Mouse (Mus musculus) CD4-positive, CD25-positive, alpha-beta regulatory T cell, adult 4 months (primary cell): ENCODE results near the gene Phf21a. TPM values are rescaled to one million over a fixed set of nuclear protein-coding genes. Genes with fewer than 3 reads are reported as not detected.

Experiments
- ATAC-seq: one replicate; pipeline ENCODE4 v1.8.0; 2017
- polyA plus RNA-seq, 2 experiments: library from polyadenylated mRNA; unstranded; fragments of 100-300 nt; shearing (Covaris generic); gene quantifications; one replicate each; pipeline ENCODE4 v1.2.1; 2017

Gene Phf21a
- polyA plus RNA-seq, 2 experiments from 2014 or later: 76.1 to 88.7 TPM

DNA sequence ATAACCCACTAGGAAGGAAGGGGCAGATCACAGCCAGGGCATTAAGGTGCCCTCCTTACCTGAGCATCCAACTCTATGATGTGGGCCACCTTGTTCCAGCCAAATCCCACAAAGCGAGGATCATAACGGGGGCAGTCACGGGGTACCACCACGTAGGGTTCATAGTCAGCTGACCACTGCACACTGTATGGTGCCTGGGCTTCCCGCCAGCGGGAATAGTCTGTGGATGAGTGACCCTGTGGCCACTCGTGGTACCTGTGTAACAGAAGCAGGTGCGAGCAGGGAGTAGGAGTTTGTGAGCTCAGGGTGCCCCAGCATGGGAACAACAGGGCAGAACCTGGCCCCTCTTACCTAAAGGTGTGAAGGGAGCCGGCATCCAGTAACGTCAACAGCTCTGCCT lies 272.7 kb downstream of the Phf21a start:
- ATAC-seq: no peak

DNA sequence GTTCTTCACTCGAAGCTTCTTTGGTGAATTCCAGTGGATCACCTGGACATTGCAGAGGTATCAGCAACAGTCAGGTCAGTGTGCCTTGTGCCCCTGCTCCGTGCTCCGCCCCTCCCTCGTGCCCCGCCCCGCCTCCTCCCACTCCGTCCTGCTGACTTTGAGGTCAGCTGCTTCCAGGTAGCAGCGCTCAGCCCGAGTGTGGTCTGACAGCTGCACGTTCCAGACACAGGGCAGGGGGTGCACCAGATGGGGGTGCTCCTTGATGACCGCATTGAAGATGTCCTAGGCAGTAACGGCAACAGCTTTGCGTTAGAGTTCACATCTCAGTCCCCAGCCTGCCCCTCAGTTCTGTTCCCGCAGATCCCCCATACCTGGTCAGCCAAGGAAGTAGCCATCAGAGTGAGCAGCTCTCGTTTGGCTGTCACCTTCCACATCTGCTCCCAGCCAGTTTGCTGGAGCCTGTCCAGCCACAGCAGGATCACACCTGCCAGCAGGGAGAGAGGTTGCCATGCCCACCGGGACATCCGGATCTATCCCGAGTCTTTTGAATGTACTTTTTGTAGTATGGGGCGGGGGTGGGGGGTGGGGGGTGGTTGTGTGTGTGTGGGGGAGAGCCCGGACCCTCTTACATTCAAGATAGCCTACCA lies 274.6 kb downstream of the Phf21a start:
- ATAC-seq: no peak

- no peak for ATAC-seq
Measured at GRCm38 (mm10) chr2:92370375-92370774, 277.5 kb downstream of the Phf21a start.

GRCm38 (mm10) chr2:92370821-92371805 lies 278.2 kb downstream of the Phf21a start:
- no peak for ATAC-seq

DNA sequence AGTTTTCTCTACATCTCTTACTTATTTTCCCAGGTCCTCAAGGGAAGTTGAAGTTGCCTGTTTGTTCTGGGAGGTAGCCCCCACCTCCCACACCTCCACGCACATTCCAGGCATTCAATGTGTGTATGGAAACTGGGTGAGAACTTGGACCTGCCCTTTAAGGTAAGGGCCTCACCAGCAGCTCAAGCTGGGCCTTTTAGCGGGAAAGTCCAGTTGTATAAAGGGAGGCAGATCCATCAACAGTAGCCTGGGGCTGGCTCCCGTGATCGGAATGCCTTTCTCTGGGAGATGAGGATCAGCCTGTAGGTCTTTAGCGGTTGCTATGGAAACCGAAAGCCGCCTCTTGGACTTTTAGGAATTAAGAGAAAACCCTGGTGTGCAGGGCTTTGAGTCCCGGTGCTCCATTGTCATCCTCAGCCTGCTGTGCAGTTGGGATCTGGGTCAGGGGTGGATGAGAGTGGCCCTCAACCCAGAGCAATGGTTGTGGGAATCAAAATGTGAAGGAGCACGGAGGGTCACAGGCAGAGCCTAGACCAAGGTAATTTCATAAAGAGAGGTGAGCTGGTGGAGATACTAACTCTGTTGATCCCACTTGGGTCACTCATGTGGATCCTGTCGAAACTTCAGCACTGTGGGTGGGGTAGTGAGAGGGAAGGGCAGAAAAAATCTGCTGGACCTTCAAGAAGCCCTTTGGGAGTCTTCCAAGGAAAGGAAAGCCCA lies 279.2 kb downstream of the Phf21a start:
- no peak for ATAC-seq

DNA sequence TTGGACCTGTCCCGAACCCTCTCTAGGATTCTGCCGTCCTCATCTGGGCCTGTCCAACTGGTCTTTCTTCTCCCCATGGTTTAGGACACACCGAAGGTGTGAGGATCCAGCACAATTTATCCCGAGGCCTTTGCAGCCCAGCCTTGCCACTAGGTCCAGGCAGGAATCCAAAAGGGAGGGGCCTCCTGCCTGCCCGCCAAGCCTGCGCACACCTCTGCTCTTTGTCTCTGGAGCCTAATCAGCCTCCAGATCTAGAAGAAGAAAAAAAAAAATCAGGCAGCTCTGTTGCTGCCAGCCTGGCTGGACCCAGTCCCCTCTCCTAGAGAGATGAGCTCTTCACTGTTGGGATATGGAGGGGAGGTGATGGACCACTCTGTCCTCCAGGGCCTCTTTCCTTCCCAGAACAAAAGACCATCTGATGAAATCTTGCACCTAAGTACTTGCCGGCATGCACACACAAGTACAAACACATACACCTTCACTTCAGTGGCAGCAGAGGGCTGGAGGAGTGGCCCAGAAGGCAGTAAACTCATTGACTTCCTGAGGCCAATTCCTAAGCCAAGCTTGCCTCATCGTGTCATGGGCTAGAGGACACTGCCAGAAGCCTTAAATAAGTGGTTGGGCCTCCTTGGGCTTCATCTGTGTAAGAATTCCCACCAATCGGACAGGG lies 280.0 kb downstream of the Phf21a start:
- ATAC-seq: no peak

DNA sequence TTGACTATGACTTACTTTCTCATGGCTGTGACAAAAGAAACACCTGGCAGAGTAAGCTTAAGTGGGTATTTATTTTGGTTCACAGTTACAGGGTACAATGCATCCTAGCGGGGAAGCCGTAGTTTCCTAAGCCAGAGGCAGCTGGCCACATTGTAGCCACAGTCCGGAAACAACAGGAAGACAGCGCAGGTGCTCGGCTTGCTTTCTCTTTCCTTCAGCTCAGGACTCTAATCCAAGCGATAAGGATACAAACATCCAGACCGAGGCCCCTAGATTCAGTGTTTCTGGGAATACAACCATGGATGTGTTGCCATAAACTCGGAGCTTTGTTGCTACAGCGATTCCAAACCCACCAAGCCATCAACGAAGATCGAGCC lies 280.5 kb downstream of the Phf21a start:
- ATAC-seq: no peak

DNA sequence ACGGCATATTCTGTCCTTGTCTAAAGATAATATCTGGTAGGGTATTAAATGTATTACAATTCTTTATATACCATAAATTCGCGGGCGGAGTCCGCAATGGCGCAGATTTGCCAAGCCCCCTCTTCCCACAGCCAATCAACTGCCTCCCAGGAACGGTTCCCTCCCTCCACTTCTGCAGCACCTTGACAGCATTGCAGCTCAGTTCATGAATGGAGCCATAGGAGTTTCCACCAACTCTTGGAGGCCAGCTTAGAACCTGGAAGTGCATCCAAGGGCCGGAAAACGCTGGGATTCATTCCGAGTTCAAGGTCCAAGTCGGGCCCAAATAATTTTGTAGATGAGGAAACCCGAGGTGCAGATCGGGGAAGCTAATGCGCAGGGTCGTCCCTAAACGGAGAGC lies 281.6 kb downstream of the Phf21a start, which contains the start of the genes Pex16 and Large2:
Pex16 (plus strand) TSS at position 163 of the 400 bp plus-strand sequence.
Large2 (minus strand) TSS at position 356 of the 400 bp plus-strand sequence.
- peak; percentile 29 for ATAC-seq

GRCm38 (mm10) chr2:92375099-92375623 lies 282.2 kb downstream of the Phf21a start:
- ATAC-seq: peak; percentile 87

- ATAC-seq: no peak
Measured at GRCm38 (mm10) chr2:92375788-92376187, 282.9 kb downstream of the Phf21a start.

DNA sequence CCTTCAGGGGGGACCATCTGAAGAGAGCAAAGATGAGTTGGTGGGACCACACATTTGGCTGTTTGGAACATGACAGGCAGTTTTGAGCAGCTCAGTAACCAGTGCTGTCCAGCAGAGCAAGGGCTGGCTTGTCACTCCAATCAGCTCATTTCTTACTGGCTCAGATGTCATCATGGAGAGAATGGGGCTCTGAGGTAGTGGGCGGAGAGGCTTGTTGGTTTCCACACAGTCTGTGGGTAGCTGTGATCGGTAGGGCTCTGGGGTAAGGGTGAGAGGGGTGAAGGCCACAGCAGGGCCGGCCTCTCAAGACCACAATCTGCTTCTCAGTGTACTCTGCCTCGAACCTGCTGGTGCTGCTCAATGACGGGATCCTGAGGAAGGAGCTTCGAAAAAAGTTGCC lies 283.4 kb downstream of the Phf21a start:
- no peak for ATAC-seq

DNA sequence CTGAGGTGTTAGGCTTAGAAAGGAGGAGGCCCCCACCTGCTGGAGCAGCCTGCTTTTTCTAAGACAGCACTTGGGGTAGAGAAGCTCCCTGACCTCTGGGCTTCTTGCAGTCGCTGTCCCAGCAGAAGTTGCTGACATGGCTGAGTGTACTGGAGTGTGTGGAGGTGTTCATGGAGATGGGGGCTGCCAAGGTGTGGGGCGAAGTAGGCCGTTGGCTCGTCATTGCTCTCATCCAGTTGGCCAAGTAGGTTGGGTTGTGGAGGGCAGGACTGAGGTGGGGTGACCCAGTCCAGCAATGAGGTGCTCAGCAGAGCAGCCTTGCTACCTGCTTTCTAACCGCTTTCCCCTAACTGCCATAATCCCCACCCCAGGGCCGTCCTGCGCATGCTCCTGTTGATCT lies 284.4 kb downstream of the Phf21a start:
- no peak for ATAC-seq

DNA sequence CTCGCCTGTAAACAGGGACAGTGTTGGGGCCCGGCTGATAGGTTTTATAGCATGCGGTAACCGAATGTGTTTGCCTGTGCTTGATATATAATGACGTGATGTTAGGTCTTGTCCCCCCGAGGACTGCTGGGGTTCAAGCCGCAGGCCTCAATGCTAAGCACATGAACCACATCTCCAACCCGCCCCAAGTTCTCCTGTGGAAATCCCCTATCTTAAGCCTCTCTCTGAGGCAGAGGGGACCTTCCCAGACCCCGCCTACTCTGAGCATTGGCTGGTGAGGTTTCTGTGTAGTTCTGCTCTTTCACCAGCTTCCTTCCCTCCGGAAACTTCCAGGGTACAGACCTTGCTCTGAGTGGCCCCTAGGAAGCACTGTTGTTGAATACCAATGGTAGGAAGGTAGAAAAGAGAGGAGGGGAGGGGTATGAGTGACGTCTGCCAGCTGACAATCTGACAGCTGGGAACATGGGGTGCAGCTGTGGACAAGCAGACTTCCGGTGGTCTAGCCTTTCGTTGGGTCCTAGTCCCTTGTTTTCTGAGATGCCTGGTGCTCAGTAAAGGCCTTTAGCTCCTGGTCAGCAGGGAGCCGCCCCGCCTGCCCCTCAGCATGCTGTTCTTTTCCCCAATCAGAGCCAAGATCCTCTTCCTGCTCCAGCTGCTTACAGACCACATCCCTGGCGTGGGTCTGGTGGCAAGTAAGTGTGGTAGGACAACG lies 287.0 kb downstream of the Phf21a start:
- ATAC-seq: peak; percentile 49

DNA sequence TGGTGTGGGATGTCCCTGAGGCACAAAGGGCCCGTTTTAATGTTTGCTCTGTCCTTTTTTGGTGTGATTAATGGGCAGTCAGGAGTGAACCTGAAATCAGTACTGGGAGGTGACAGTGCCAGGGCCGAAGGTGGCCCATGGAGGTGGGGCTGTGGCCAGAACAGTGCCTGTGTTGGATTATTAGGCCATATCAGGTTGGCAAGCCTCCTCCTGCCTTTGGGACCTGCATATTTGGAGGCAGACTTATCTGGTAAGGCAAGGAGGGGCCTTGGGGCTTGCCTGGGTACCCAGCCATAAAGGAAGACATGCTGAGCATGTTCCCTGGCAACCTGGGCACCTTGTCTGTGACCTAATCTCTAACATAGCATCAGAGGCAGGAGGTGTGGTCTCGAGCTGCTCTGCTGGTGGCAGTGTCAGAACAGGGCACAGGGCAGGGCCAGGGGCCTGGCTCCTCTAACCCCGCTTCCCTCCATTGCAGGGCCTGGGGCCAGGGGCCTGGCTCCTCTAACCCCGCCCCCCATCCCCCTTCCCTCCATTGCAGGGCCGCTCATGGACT lies 287.7 kb downstream of the Phf21a start:
- ATAC-seq: no peak

GRCm38 (mm10) chr2:92381161-92381560 lies 288.2 kb downstream of the Phf21a start:
- ATAC-seq: no peak

GRCm38 (mm10) chr2:92381901-92382588 lies 289.1 kb downstream of the Phf21a start, which contains the start of gene 1700029I15Rik:
TSS of gene 1700029I15Rik (plus strand) at chr2:92382538.
- no peak for ATAC-seq

GRCm38 (mm10) chr2:92382759-92383158 lies 289.8 kb downstream of the Phf21a start:
- ATAC-seq: no peak

DNA sequence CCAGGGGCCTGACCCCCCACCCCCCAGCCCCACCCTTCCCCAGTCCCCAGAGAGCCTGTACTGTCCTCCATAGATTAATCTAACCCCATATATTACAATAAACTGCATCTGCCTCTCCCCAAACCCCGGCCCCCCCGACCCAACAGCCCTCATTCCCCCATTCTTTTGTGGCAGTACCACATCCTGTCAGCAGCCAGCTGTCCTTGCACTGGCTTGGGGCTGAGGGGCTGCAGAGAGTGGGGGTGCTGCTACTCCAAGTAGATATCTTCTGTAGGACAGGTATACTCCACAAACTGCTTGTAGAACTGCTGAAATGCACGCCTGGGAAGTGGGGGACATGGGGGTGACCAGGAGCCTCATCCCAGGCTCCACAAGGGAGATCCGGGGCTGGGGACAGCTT lies 291.2 kb downstream of the Phf21a start:
- no peak for ATAC-seq

DNA sequence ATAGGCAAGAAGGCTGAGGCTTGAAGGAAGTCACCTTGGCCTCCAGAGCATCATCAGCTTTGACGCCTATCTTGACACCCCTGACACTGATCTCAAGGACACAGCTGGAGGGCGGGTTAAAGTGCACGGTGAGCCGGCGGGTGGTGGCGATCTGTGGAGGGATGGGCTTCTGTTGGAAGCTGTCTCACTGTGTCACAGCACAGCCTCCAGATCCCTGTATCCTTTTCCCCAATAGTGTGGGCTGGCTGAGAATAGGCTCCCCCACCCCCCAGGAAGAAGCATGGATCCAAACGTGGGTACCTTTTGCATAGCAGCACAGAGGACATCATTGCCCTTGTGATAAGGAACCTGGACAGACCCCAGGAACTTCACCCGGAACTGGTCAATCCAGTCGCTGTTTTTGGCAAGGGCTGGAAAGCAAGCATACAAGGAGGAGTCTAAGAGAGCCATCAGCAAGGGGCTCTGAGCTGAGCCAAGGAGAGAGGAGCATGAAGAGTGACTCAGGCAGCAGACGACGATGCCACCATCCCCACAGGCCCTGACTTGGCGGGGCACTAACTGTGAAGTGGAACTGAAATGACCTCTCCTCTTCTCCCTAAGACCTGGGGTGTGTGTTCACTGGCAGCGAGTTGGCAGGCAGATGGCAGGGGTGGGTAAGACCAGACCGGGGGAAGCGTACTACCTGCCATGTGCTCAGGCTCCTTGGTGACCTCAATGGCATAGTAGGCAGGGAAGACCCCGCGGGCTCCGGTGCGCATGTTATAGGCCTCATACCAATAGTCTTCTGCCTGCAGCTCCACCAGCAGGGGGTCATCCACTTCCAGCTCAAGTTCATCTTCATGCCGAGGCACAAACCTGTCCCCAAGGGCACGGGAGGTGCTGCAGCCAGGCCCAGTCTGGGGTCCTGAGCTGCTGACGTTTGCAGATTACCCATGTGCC lies 292.5 kb downstream of the Phf21a start:
- no peak for ATAC-seq
